Mouse (Mus musculus): ENCODE measurements around the gene A630076J17Rik.

DNA sequence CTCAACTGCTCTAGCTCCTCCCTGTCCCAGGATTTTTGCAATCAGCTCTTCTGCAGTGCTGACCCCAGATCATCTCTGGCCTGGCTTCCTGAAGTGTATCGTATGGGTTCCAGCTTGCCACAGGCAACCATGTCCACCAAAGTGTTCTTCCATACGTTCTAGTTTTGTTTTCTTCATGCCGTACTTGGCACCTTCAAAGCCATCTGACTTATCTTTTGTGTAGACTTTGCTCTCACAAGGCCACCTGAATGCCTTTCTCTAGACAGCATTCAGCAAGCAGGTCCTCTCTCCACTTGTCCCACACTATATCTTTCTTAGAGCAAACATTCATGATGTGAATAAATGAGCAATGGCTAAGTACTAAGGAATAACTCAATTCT is 13.3 kb upstream of the A630076J17Rik start:
- TF ChIP-seq CTCF (IDR thresholded peaks at IDR 0.05; ENCODE audit: low read depth, low read length) (no peak), POLR2A (IDR thresholded peaks at IDR 0.05; ENCODE audit: borderline replicate concordance, low read depth, low read length) (no peak)

All from bone marrow macrophage, adult 2 months (primary cell).